Mouse (Mus musculus): ENCODE data around the gene Tmem8b.

DNA sequence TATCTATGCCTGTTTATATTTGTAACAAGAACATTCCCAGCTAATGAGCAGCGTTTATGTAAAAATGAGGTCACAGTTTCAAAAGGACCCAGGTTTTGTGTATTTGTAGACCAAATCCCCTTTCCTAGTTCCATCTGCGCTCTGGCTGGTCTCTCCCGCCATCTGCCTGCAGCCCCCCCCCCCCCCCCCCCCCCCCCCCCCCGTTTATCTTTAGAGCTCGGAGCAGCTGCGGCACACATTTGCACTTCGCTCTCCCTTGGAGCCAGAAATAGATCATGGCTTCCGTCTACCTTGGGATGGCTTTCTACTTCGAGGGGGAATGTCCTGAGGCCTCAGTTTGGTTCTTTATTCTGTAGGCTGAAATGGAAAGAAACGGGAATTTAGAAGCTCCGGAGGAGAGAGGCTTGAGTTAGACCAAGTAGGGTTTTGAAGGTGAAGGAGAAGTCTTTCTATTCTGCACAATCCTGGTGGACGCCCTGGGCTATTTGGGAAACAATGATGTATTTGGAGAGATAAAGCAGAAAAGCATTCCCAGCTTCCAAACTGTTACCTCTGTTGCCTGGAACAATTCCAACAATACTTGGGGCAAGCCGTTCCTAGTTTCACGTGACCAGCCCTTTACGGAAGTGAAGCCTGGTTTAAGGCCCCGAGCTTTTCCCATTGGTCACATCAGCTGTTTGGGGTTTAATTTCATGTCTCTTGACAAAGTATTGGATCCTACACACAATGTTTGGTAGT is 51.9 kb downstream of the Tmem8b start:
- no peak for TF ChIP-seq CTCF (IDR thresholded peaks at IDR 0.05; ENCODE audit: insufficient read depth, low read length)
- TF ChIP-seq POLR2A (IDR thresholded peaks at IDR 0.05; ENCODE audit: borderline replicate concordance, extremely low read depth, low read depth, low read length) = no peak
